Mouse (Mus musculus) embryonic facial prominence, embryonic 10.5 days (tissue): ENCODE results near the gene Usp22. TPM values are rescaled to one million over a fixed set of nuclear protein-coding genes. Genes with fewer than 3 reads are reported as not detected.
A peak's percentile ranks its signal among the peaks of the same experiment; 100 is the strongest.

Experiments used
- DNase-seq: peaks from one replicate; pipeline ENCODE4 v3.0.0-alpha.2; 2017; ENCODE audit warnings: low spot score
- H3K27ac ChIP-seq: fragments of 300-500 bp; sonication (generic); replicated peaks from 2 replicates; pipeline ENCODE4 v1.5.1; 2016; ENCODE audit warnings: mild to moderate bottlenecking
- H3K27me3 ChIP-seq: fragments of 300-500 bp; sonication (generic); replicated peaks from 2 replicates; pipeline ENCODE4 v1.6.1; 2016; ENCODE audit warnings: low read depth, mild to moderate bottlenecking; ENCODE audit not compliant: poor library complexity, severe bottlenecking
- H3K36me3 ChIP-seq: fragments of 300-500 bp; sonication (generic); replicated peaks from 2 replicates; pipeline ENCODE4 v1.6.1; 2016; ENCODE audit warnings: mild to moderate bottlenecking, moderate library complexity
- H3K4me1 ChIP-seq: fragments of 300-500 bp; sonication (generic); 2 replicates; pipeline ENCODE4 v1.6.1; 2016
- H3K4me3 ChIP-seq: fragments of 300-500 bp; sonication (generic); 2 replicates; pipeline ENCODE4 v1.5.1; 2016; ENCODE audit warnings: mild to moderate bottlenecking, moderate library complexity
- H3K9me3 ChIP-seq: fragments of 300-500 bp; sonication (generic); 2 replicates; pipeline ENCODE4 v1.6.1; 2016; ENCODE audit warnings: mild to moderate bottlenecking
- WGBS: fragments of 180-500 bp; shearing (Covaris S2); methylation state at CpG from one replicate; pipeline ENCODE4 v1.1.7; 2016; 5-methylcytosine and 5-hydroxymethylcytosine counted together
- polyA plus RNA-seq: library from polyadenylated mRNA; unstranded; fragments of >200 nt; fragmentation: Nextera tagmentation; extraction: Ambion mirVana; gene quantifications from 2 replicates; pipeline ENCODE4 v1.2.1, GENCODE M21; 2016

Usp22 gene
- polyA plus RNA-seq, 1 experiment from 2014 or later = 189 TPM

GRCm38 (mm10) chr11:61108911-61109361, 65.9 kb downstream of the Usp22 start:
- Histone ChIP-seq H3K4me3 (no peak overlapping the region), H3K4me1 (peaks cover 4% of the 10 kb centered on the region; the same call in 1 of the 2 replicates), H3K27ac (no peak overlapping the region), H3K27me3 (peaks cover 4% of the 10 kb centered on the region; the same call in 1 of the 2 replicates), H3K9me3 (no peaks in the 10 kb centered on the region), H3K36me3 (no peaks in the 10 kb centered on the region)
- 85% methylated on average over 12 of the region's 12 CpGs for WGBS
- no peak for DNase-seq

GRCm38 (mm10) chr11:61104241-61104901, 70.5 kb downstream of the Usp22 start:
- H3K9me3 ChIP-seq = no peaks in the 10 kb centered on the region
- H3K4me3 ChIP-seq = peak overlapping the region; percentile 6; the same call in 1 of the 2 replicates
- peaks cover 4% of the 10 kb centered on the region; the same call in 1 of the 2 replicates for H3K27me3 ChIP-seq
- H3K27ac ChIP-seq = no peak overlapping the region
- 21% methylated on average over 20 of the region's 20 CpGs for WGBS
- H3K36me3 ChIP-seq = no peaks in the 10 kb centered on the region
- H3K4me1 ChIP-seq = peaks cover 8% of the 10 kb centered on the region; the same call in 1 of the 2 replicates
- peak; percentile 91 for DNase-seq

- H3K4me1 ChIP-seq = peaks cover 5% of the 10 kb centered on the region; the same call in 1 of the 2 replicates
- WGBS = 75% methylated on average over 13 of the region's 13 CpGs
- no peaks in the 10 kb centered on the region for H3K9me3 ChIP-seq
- H3K27ac ChIP-seq = no peak overlapping the region
- no peak for DNase-seq
- H3K36me3 ChIP-seq = no peaks in the 10 kb centered on the region
- no peak overlapping the region for H3K4me3 ChIP-seq
- peaks cover 4% of the 10 kb centered on the region; the same call in 1 of the 2 replicates for H3K27me3 ChIP-seq
Observed at GRCm38 (mm10) chr11:61102397-61103339, 72.2 kb downstream of the Usp22 start.

Other genes with a start within 250 kb of the Usp22 start
- gene Map2k3, start 243.0 kb downstream of the Usp22 start, polyA plus RNA-seq = 79.7 and 87.1 TPM in 2 replicates
- 2.2 and 2.5 TPM in 2 replicates for gene Kcnj12, start 152.5 kb downstream of the Usp22 start, polyA plus RNA-seq
- 0.86 and 1.2 TPM in 2 replicates for gene Tnfrsf13b, start 48.3 kb downstream of the Usp22 start, polyA plus RNA-seq
- gene Aldh3a1, start 32.5 kb upstream of the Usp22 start, polyA plus RNA-seq = not detected in 2 replicates
- gene Aldh3a2, start 92.4 kb upstream of the Usp22 start, polyA plus RNA-seq = 16.7 and 17.6 TPM in 2 replicates
- not detected in 2 replicates for gene Slc47a2, start 167.8 kb upstream of the Usp22 start, polyA plus RNA-seq
- gene Slc47a1, start 203.3 kb upstream of the Usp22 start, polyA plus RNA-seq = 0.05 and 0.08 TPM in 2 replicates